Mouse (Mus musculus): Measurements from ENCODE around the gene Tprn. TPM values are rescaled to one million over a fixed set of nuclear protein-coding genes. Genes with fewer than 3 reads are reported as not detected.
A peak's percentile ranks its signal among the peaks of the same experiment; 100 is the strongest.

The Tprn gene
- 183 and 436 TPM in 2 replicates for polyA plus RNA-seq (2012; rRNA removed)

DNA sequence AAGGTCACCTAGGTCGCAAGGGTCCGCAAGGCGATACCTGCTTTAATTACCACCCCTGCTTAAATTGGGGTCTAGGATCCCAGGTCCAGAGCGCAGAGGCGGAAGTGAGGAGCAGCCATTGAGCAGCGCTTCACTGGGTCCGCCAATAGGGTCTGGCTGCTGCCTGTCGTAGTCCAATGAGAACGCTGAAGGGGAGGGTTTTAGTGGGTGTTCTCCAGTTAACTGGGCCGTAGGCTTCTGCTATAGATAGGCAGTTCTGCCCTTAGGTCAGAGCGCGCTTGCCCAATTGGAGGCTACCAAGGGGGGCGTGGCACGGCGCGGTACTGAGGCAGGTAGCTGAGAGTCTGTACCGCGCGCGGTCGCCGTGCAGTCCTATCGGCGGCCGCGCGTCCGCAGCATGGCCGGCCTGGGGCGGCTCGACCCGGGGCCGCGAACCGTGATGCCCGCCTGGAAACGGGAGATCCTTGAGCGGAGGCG lies at the start of gene Tprn:
Gene Tprn, plus strand, starts transcription at position 328 of the 477 bp plus-strand sequence.
- no peaks in the 10 kb centered on the region for H3K36me3 ChIP-seq (ENCODE audit: control insufficient read depth, insufficient read depth, low read length)
- under 1% methylated on average over 39 of the region's 39 CpGs for WGBS
- no peak for TF ChIP-seq CTCF (IDR thresholded peaks at IDR 0.05; ENCODE audit: extremely low read depth, insufficient read length, insufficient replicate concordance, low read depth, low read length)
- TF ChIP-seq POLR2A (IDR thresholded peaks at IDR 0.05; ENCODE audit: low read depth, low read length) = peak; percentile 99
- peak within 1 kb of the TSS; percentile 80 for H3K4me3 ChIP-seq (ENCODE audit: low read depth, low read length)
- peaks cover 2% of the 10 kb centered on the region; the same call in 1 of the 2 replicates for H3K4me1 ChIP-seq (ENCODE audit: control insufficient read depth, insufficient read depth, insufficient read length, low read length)
- H3K27me3 ChIP-seq (ENCODE audit: control insufficient read depth, insufficient read depth, low read length) = no peaks in the 10 kb centered on the region
- H3K27ac ChIP-seq (ENCODE audit: insufficient read depth, low read depth, low read length) = peak within 1 kb of the TSS; percentile 98

- TF ChIP-seq POLR2A (IDR thresholded peaks at IDR 0.05; ENCODE audit: low read depth, low read length) (no peak), CTCF (IDR thresholded peaks at IDR 0.05; ENCODE audit: extremely low read depth, insufficient read length, insufficient replicate concordance, low read depth, low read length) (no peak)
- peaks cover 6% of the 10 kb centered on the region for H3K36me3 ChIP-seq (ENCODE audit: control insufficient read depth, insufficient read depth, low read length)
- WGBS = 75% methylated on average over 23 of the region's 23 CpGs
- H3K27ac ChIP-seq (ENCODE audit: insufficient read depth, low read depth, low read length) = no peak overlapping the region
- H3K4me3 ChIP-seq (ENCODE audit: low read depth, low read length) = no peak overlapping the region
- H3K27me3 ChIP-seq (ENCODE audit: control insufficient read depth, insufficient read depth, low read length) = no peaks in the 10 kb centered on the region
- peaks cover 10% of the 10 kb centered on the region for H3K4me1 ChIP-seq (ENCODE audit: control insufficient read depth, insufficient read depth, insufficient read length, low read length)
These were observed 49.1 kb upstream of the Tprn start for GRCm38 (mm10) chr2:25213266-25213865.

DNA sequence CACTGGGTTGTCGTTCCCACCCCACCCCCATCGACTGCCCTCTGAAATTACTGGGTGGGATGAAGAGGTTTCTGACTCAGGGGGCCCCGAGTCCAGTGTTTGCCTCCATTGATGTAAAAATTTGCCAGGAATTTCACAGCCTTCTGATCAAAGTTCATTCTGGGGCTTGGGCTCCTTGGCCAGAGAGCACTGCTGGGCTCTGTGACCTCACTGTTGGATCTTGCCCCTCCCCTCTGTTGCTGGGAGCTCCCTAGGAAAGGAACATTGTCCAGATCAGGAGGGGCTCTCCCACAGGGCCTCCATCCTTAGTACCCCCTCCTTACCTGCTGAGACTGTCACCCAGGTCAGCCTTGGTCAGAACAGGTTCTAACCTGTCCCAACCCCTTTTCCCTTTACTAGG lies 48.0 kb upstream of the Tprn start, which contains the start of gene Stpg3:
Gene Stpg3, minus strand, starts transcription at position 194 of the 400 bp plus-strand sequence.
- H3K27ac ChIP-seq (ENCODE audit: insufficient read depth, low read depth, low read length) = no peak within 1 kb of the TSS
- WGBS = 38% methylated on average over 3 of the region's 3 CpGs

DNA sequence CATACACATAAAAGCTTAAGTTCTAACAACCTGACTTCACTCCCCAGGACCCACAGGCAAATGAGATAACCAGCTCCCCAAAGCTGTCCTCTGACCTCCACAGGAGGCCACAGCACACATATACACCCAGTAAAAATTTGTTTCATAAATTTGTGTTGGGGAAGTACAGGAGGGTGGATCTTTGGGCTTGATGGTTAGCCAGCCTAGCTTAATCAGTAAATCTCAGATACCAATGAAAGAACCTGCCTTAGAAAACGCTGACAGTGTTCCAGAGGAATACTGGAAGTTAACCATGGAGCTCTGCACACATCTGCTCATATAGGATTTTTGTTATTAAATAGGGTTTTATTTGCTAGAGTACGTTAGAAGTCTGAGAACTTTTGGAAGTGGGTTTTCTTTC lies 44.8 kb upstream of the Tprn start:
- no peak for TF ChIP-seq CTCF (IDR thresholded peaks at IDR 0.05; ENCODE audit: extremely low read depth, insufficient read length, insufficient replicate concordance, low read depth, low read length)
- no peak for TF ChIP-seq POLR2A (IDR thresholded peaks at IDR 0.05; ENCODE audit: low read depth, low read length)
- H3K27ac ChIP-seq (ENCODE audit: insufficient read depth, low read depth, low read length) = no peak overlapping the region
- H3K27me3 ChIP-seq (ENCODE audit: control insufficient read depth, insufficient read depth, low read length) = no peaks in the 10 kb centered on the region
- no peak overlapping the region for H3K4me3 ChIP-seq (ENCODE audit: low read depth, low read length)
- 63% methylated on average over 2 of the region's 2 CpGs for WGBS
- H3K4me1 ChIP-seq (ENCODE audit: control insufficient read depth, insufficient read depth, insufficient read length, low read length) = peaks cover 2% of the 10 kb centered on the region; the same call in 1 of the 2 replicates
- H3K36me3 ChIP-seq (ENCODE audit: control insufficient read depth, insufficient read depth, low read length) = peaks cover 10% of the 10 kb centered on the region

More for the DNA sequence above, 48.0 kb upstream of the Tprn start, which contains the start of gene Stpg3:
- Histone ChIP-seq H3K27me3 (ENCODE audit: control insufficient read depth, insufficient read depth, low read length) (no peaks in the 10 kb centered on the region), H3K4me1 (ENCODE audit: control insufficient read depth, insufficient read depth, insufficient read length, low read length) (peaks cover 10% of the 10 kb centered on the region), H3K36me3 (ENCODE audit: control insufficient read depth, insufficient read depth, low read length) (peaks cover 2% of the 10 kb centered on the region), H3K4me3 (ENCODE audit: low read depth, low read length) (no peak within 1 kb of the TSS)
- TF ChIP-seq CTCF (IDR thresholded peaks at IDR 0.05; ENCODE audit: extremely low read depth, insufficient read length, insufficient replicate concordance, low read depth, low read length) (no peak), POLR2A (IDR thresholded peaks at IDR 0.05; ENCODE audit: low read depth, low read length) (no peak)

- peaks cover 2% of the 10 kb centered on the region; the same call in 1 of the 2 replicates for H3K4me1 ChIP-seq (ENCODE audit: control insufficient read depth, insufficient read depth, insufficient read length, low read length)
- TF ChIP-seq CTCF (IDR thresholded peaks at IDR 0.05; ENCODE audit: extremely low read depth, insufficient read length, insufficient replicate concordance, low read depth, low read length) = no peak
- TF ChIP-seq POLR2A (IDR thresholded peaks at IDR 0.05; ENCODE audit: low read depth, low read length) = no peak
- H3K4me3 ChIP-seq (ENCODE audit: low read depth, low read length) = no peak within 1 kb of the TSS
- H3K36me3 ChIP-seq (ENCODE audit: control insufficient read depth, insufficient read depth, low read length) = peaks cover 13% of the 10 kb centered on the region
- no peaks in the 10 kb centered on the region for H3K27me3 ChIP-seq (ENCODE audit: control insufficient read depth, insufficient read depth, low read length)
- H3K27ac ChIP-seq (ENCODE audit: insufficient read depth, low read depth, low read length) = no peak within 1 kb of the TSS
These were observed 44.0 kb upstream of the Tprn start, which contains the start of gene Fam166a for GRCm38 (mm10) chr2:25218445-25218844. TSS of gene Fam166a (plus strand) at chr2:25218745.

- TF ChIP-seq CTCF (IDR thresholded peaks at IDR 0.05; ENCODE audit: extremely low read depth, insufficient read length, insufficient replicate concordance, low read depth, low read length) (no peak), POLR2A (IDR thresholded peaks at IDR 0.05; ENCODE audit: low read depth, low read length) (no peak)
- H3K36me3 ChIP-seq (ENCODE audit: control insufficient read depth, insufficient read depth, low read length) = peaks cover 14% of the 10 kb centered on the region
- no peak overlapping the region for H3K4me3 ChIP-seq (ENCODE audit: low read depth, low read length)
- no peaks in the 10 kb centered on the region for H3K27me3 ChIP-seq (ENCODE audit: control insufficient read depth, insufficient read depth, low read length)
- H3K27ac ChIP-seq (ENCODE audit: insufficient read depth, low read depth, low read length) = no peak overlapping the region
- WGBS = 72% methylated on average over 5 of the region's 5 CpGs
- peaks cover 2% of the 10 kb centered on the region; the same call in 1 of the 2 replicates for H3K4me1 ChIP-seq (ENCODE audit: control insufficient read depth, insufficient read depth, insufficient read length, low read length)
These were observed 41.1 kb upstream of the Tprn start for GRCm38 (mm10) chr2:25221331-25221772.

Data from small intestine, adult 2 months (tissue).